Mouse (Mus musculus) heart, embryonic 16.5 days (tissue): ENCODE data around the gene Zbtb25. TPM values are rescaled to one million over a fixed set of nuclear protein-coding genes. Genes with fewer than 3 reads are reported as not detected.

Experiments used
- ATAC-seq: fragments of 200-750 bp; cut with Nextera tagmentation; replicated peaks from 2 replicates; pipeline ENCODE4 v1.8.0; 2017; ENCODE audit warnings: moderate number of reproducible peaks; ENCODE audit not compliant: insufficient read depth, low FRiP score; ENCODE audit errors: extremely low read depth
- H3K27ac ChIP-seq: fragments of 300-500 bp; sonication (generic); 2 replicates; pipeline ENCODE4 v1.5.1; 2014; ENCODE audit warnings: mild to moderate bottlenecking, low read length, control low read depth, moderate library complexity
- H3K27me3 ChIP-seq: fragments of 300-500 bp; sonication (generic); 2 replicates; pipeline ENCODE4 v1.6.1; 2014; ENCODE audit warnings: low read length, mixed read lengths; ENCODE audit not compliant: control insufficient read depth, insufficient read depth
- H3K36me3 ChIP-seq: fragments of 300-500 bp; sonication (generic); 2 replicates; pipeline ENCODE4 v1.6.1; 2014; ENCODE audit not compliant: control insufficient read depth, insufficient read depth
- H3K4me1 ChIP-seq: fragments of 300-500 bp; sonication (generic); 2 replicates; pipeline ENCODE4 v1.6.1; 2014; ENCODE audit warnings: low read length, mixed read lengths; ENCODE audit not compliant: control insufficient read depth, insufficient read depth
- H3K4me2 ChIP-seq: fragments of 300-500 bp; sonication (generic); 2 replicates; pipeline ENCODE4 v1.6.1; 2014; ENCODE audit warnings: low read depth, mild to moderate bottlenecking, control low read depth, low read length
- H3K4me3 ChIP-seq: fragments of 300-500 bp; sonication (generic); 2 replicates; pipeline ENCODE4 v1.5.1; 2014; ENCODE audit warnings: mild to moderate bottlenecking, control low read depth, low read length
- H3K9ac ChIP-seq: fragments of 300-500 bp; sonication (generic); 2 replicates; pipeline ENCODE4 v1.6.1; 2014; ENCODE audit warnings: low read length, control low read depth
- H3K9me3 ChIP-seq: fragments of 300-500 bp; sonication (generic); replicated peaks from 2 replicates; pipeline ENCODE4 v1.6.1; 2016; ENCODE audit warnings: low read length; ENCODE audit not compliant: control insufficient read depth
- WGBS: fragments of 180-500 bp; shearing (Covaris S2); extraction: QIAGEN DNeasy Blood & Tissue Kit; methylation state at CpG from one replicate; pipeline ENCODE4 v1.1.7; 2014; 5-methylcytosine and 5-hydroxymethylcytosine counted together
- polyA plus RNA-seq: library from polyadenylated mRNA; unstranded; fragments of >200 nt; fragmentation: Nextera tagmentation; extraction: Ambion mirVana; gene quantifications from 2 replicates; pipeline ENCODE4 v1.2.1, GENCODE M21; 2015

Gene Zbtb25
- polyA plus RNA-seq = 12.3 and 13.3 TPM in 2 replicates

- Histone ChIP-seq H3K36me3 (no peaks in the 10 kb centered on the region), H3K27ac (peak within 1 kb of the TSS; percentile 99), H3K4me3 (peak within 1 kb of the TSS; percentile 91), H3K27me3 (no peaks in the 10 kb centered on the region), H3K4me1 (peaks cover 53% of the 10 kb centered on the region), H3K4me2 (peak within 1 kb of the TSS; percentile 83), H3K9ac (peak within 1 kb of the TSS; percentile 98), H3K9me3 (no peaks in the 10 kb centered on the region)
- ATAC-seq = peak; percentile 64
- WGBS = under 1% methylated on average over 61 of the region's 96 CpGs
These were observed at the start of gene Zbtb25 for GRCm38 (mm10) chr12:76369206-76369977. Zbtb25 (minus strand) TSS chr12:76369602.

GRCm38 (mm10) chr12:76418346-76418745, 48.9 kb upstream of the Zbtb25 start:
- Histone ChIP-seq H3K4me2 (no peak overlapping the region), H3K9me3 (peaks cover 6% of the 10 kb centered on the region), H3K27ac (no peak overlapping the region), H3K9ac (no peak overlapping the region), H3K4me3 (no peak overlapping the region), H3K4me1 (peaks cover 4% of the 10 kb centered on the region; the same call in 1 of the 2 replicates), H3K27me3 (no peaks in the 10 kb centered on the region), H3K36me3 (no peaks in the 10 kb centered on the region)
- no peak for ATAC-seq
- 93% methylated on average over 5 of the region's 5 CpGs for WGBS

- peak within 1 kb of the TSS; percentile 88 for H3K4me2 ChIP-seq
- peak within 1 kb of the TSS; percentile 57 for H3K4me3 ChIP-seq
- no peaks in the 10 kb centered on the region for H3K27me3 ChIP-seq
- peaks cover 4% of the 10 kb centered on the region; the same call in 1 of the 2 replicates for H3K4me1 ChIP-seq
- peaks cover 6% of the 10 kb centered on the region for H3K9me3 ChIP-seq
- H3K9ac ChIP-seq = peak within 1 kb of the TSS; percentile 64
- no peaks in the 10 kb centered on the region for H3K36me3 ChIP-seq
- WGBS = 2% methylated on average over 37 of the region's 37 CpGs
- peak; percentile 79 for ATAC-seq
- no peak within 1 kb of the TSS for H3K27ac ChIP-seq
These were observed 48.0 kb upstream of the Zbtb25 start, which contains the start of gene Ppp1r36 for GRCm38 (mm10) chr12:76417433-76417854. Ppp1r36 (plus strand) TSS chr12:76417538.

GRCm38 (mm10) chr12:76415383-76416010, 46.1 kb upstream of the Zbtb25 start:
- no peak overlapping the region for H3K9ac ChIP-seq
- H3K36me3 ChIP-seq = no peaks in the 10 kb centered on the region
- ATAC-seq = no peak; the same call in 1 of the 2 replicates
- 0 out of 2 replicates have a peak overlapping the region, but pooled peaks have one; percentile 23 for H3K27ac ChIP-seq
- WGBS = 60% methylated on average over 11 of the region's 12 CpGs
- no peak overlapping the region for H3K4me3 ChIP-seq
- H3K9me3 ChIP-seq = peaks cover 6% of the 10 kb centered on the region
- H3K27me3 ChIP-seq = no peaks in the 10 kb centered on the region
- peaks cover 4% of the 10 kb centered on the region; the same call in 1 of the 2 replicates for H3K4me1 ChIP-seq
- no peak overlapping the region for H3K4me2 ChIP-seq

GRCm38 (mm10) chr12:76409166-76409565, 39.8 kb upstream of the Zbtb25 start:
- WGBS = 55% methylated on average over 4 of the region's 4 CpGs
- ATAC-seq = no peak
- no peak overlapping the region for H3K4me3 ChIP-seq
- no peaks in the 10 kb centered on the region for H3K9me3 ChIP-seq
- no peak overlapping the region for H3K9ac ChIP-seq
- no peak overlapping the region for H3K4me2 ChIP-seq
- no peak overlapping the region for H3K27ac ChIP-seq
- peaks cover 18% of the 10 kb centered on the region for H3K27me3 ChIP-seq
- H3K4me1 ChIP-seq = peaks cover 17% of the 10 kb centered on the region
- no peaks in the 10 kb centered on the region for H3K36me3 ChIP-seq

GRCm38 (mm10) chr12:76407184-76407583, 37.8 kb upstream of the Zbtb25 start:
- Histone ChIP-seq H3K4me1 (peaks cover 22% of the 10 kb centered on the region), H3K27me3 (peaks cover 18% of the 10 kb centered on the region), H3K27ac (no peak overlapping the region), H3K4me3 (no peak overlapping the region), H3K36me3 (no peaks in the 10 kb centered on the region), H3K4me2 (no peak overlapping the region), H3K9ac (no peak overlapping the region), H3K9me3 (no peaks in the 10 kb centered on the region)
- ATAC-seq = no peak
- WGBS = 65% methylated on average over 1 of the region's 1 CpGs

GRCm38 (mm10) chr12:76405971-76406370, 36.6 kb upstream of the Zbtb25 start:
- 4% methylated on average over 23 of the region's 23 CpGs for WGBS
- Histone ChIP-seq H3K4me2 (peak overlapping the region; percentile 73), H3K4me3 (peak overlapping the region; percentile 89), H3K27ac (no peak overlapping the region), H3K9ac (peak overlapping the region; percentile 47), H3K36me3 (no peaks in the 10 kb centered on the region), H3K27me3 (peaks cover 18% of the 10 kb centered on the region), H3K9me3 (no peaks in the 10 kb centered on the region), H3K4me1 (peaks cover 22% of the 10 kb centered on the region)
- ATAC-seq = no peak

- ATAC-seq = no peak
These were observed 36.0 kb upstream of the Zbtb25 start for GRCm38 (mm10) chr12:76405183-76405970.

More at GRCm38 (mm10) chr12:76405183-76405970, 36.0 kb upstream of the Zbtb25 start:
- Histone ChIP-seq H3K27me3 (peaks cover 18% of the 10 kb centered on the region), H3K4me2 (peak overlapping the region; percentile 73), H3K36me3 (no peaks in the 10 kb centered on the region), H3K27ac (no peak overlapping the region), H3K4me3 (peak overlapping the region; percentile 89), H3K4me1 (peaks cover 22% of the 10 kb centered on the region), H3K9ac (peak overlapping the region; percentile 47), H3K9me3 (no peaks in the 10 kb centered on the region)
- 4% methylated on average over 64 of the region's 64 CpGs for WGBS
